10 mouse cellular contexts compared by ENCODE assay signal in genomic region chr19:4220416-4220815, GRCm38 (mm10). TPM values are rescaled to one million over a fixed set of nuclear protein-coding genes. Genes with fewer than 3 reads are reported as not detected.
DNase-seq lines count a peak whose midpoint lies in the region; ATAC-seq lines count a peak whose summit lies in the region.
"Had no signal": no experiment of that assay in that cellular context is flagged by ENCODE, and none has a peak within 500 bp of the region (broad histone marks: within the 10 kb centered on the region; RNA-seq: fewer than 3 reads in every experiment).

No protein-coding gene starts in this region.

- DNase-seq in hindbrain, embryonic 11.5 days (ENCODE audit: low spot score), result no peak
- DNase-seq in testis, postnatal 10 days (ENCODE audit: low spot score), result peak; percentile 70
- no peak for DNase-seq in testis, postnatal 14 days (ENCODE audit: low spot score)
- no peak for DNase-seq in cerebellum, adult 9-10 months
- DNase-seq: adrenal gland, adult 8-10 months had no signal

- H3K9ac ChIP-seq in hindbrain, embryonic 16.5 days (ENCODE audit: low read depth, low read length), result no peak overlapping the region; the same call in 1 of the 2 replicates
- no peak overlapping the region for H3K9ac ChIP-seq in hindbrain, embryonic 11.5 days (ENCODE audit: low read depth, low read length)
- H3K9ac ChIP-seq in limb, embryonic 13.5 days, result peak overlapping the region; percentile 25; the same call in 1 of the 2 replicates
- H3K9ac ChIP-seq in stomach, embryonic 16.5 days (ENCODE audit: low read length), result peak overlapping the region; percentile 53

- H3K9me3 ChIP-seq in hindbrain, embryonic 16.5 days (ENCODE audit: control insufficient read depth, low read length), result no peaks in the 10 kb centered on the region
- no peaks in the 10 kb centered on the region for H3K9me3 ChIP-seq in hindbrain, embryonic 11.5 days (ENCODE audit: control insufficient read depth, low read length)
- H3K9me3 ChIP-seq in limb, embryonic 13.5 days, result no peaks in the 10 kb centered on the region
- H3K9me3 ChIP-seq in stomach, embryonic 16.5 days (replicated peaks; ENCODE audit: control insufficient read depth, low read length), result no peaks in the 10 kb centered on the region

- peaks cover 19% of the 10 kb centered on the region for H3K4me1 ChIP-seq in hindbrain, embryonic 16.5 days (ENCODE audit: control insufficient read depth, insufficient read depth, low read depth, low read length)
- H3K4me1 ChIP-seq in hindbrain, embryonic 11.5 days (replicated peaks; ENCODE audit: control insufficient read depth, insufficient read depth, low read length), result peaks cover 1% of the 10 kb centered on the region; the same call in 1 of the 2 replicates
- peaks cover 56% of the 10 kb centered on the region for H3K4me1 ChIP-seq in limb, embryonic 13.5 days
- H3K4me1 ChIP-seq in stomach, embryonic 16.5 days (ENCODE audit: control insufficient read depth, insufficient read depth, low read length), result peaks cover 58% of the 10 kb centered on the region

- peak overlapping the region; percentile 7; the same call in 1 of the 2 replicates for H3K27ac ChIP-seq in hindbrain, embryonic 16.5 days (ENCODE audit: low read depth, low read length)
- no peak overlapping the region for H3K27ac ChIP-seq in hindbrain, embryonic 11.5 days (ENCODE audit: low read depth, low read length)
- no peak overlapping the region for H3K27ac ChIP-seq in limb, embryonic 13.5 days
- peak overlapping the region; percentile 68 for H3K27ac ChIP-seq in stomach, embryonic 16.5 days (ENCODE audit: low read length)
- H3K27ac ChIP-seq: left cerebral cortex, adult 2 months had no signal

- H3K36me3 ChIP-seq in hindbrain, embryonic 16.5 days (ENCODE audit: control insufficient read depth, insufficient read depth, low read length), result no peaks in the 10 kb centered on the region
- H3K36me3 ChIP-seq in hindbrain, embryonic 11.5 days (ENCODE audit: control insufficient read depth, insufficient read depth, low read length), result no peaks in the 10 kb centered on the region
- H3K36me3 ChIP-seq in limb, embryonic 13.5 days, result peaks cover 35% of the 10 kb centered on the region
- H3K36me3 ChIP-seq in stomach, embryonic 16.5 days (ENCODE audit: control insufficient read depth, insufficient read depth, low read length), result no peaks in the 10 kb centered on the region

- H3K27me3 ChIP-seq in hindbrain, embryonic 16.5 days (replicated peaks; ENCODE audit: control insufficient read depth, insufficient read depth, low read length), result peaks cover 10% of the 10 kb centered on the region
- H3K27me3 ChIP-seq in hindbrain, embryonic 11.5 days (ENCODE audit: control insufficient read depth, insufficient read depth, low read length), result peaks cover 12% of the 10 kb centered on the region
- no peaks in the 10 kb centered on the region for H3K27me3 ChIP-seq in limb, embryonic 13.5 days
- no peaks in the 10 kb centered on the region for H3K27me3 ChIP-seq in stomach, embryonic 16.5 days (ENCODE audit: control insufficient read depth, insufficient read depth, low read length)

- 0 out of 2 replicates have a peak, but pooled peaks have one; percentile 12 for ATAC-seq in hindbrain, embryonic 16.5 days
- ATAC-seq in hindbrain, embryonic 11.5 days (ENCODE audit: low FRiP score), result no peak
- no peak for ATAC-seq in limb, embryonic 13.5 days (ENCODE audit: low FRiP score, low read depth)
- ATAC-seq in stomach, embryonic 16.5 days (ENCODE audit: insufficient read depth, low FRiP score), result peak; percentile 18; the same call in 1 of the 2 replicates
- no peak for ATAC-seq in CD4-positive, CD25-positive, alpha-beta regulatory T cell, adult 4 months

- H3K4me2 ChIP-seq in hindbrain, embryonic 16.5 days (ENCODE audit: low read length), result no peak overlapping the region
- H3K4me2 ChIP-seq in hindbrain, embryonic 11.5 days (replicated peaks; ENCODE audit: low read depth, low read length), result no peak overlapping the region
- no peak overlapping the region for H3K4me2 ChIP-seq in limb, embryonic 13.5 days (replicated peaks)
- H3K4me2 ChIP-seq in stomach, embryonic 16.5 days (ENCODE audit: low read depth, low read length), result peak overlapping the region; percentile 28; the same call in 1 of the 2 replicates

- 53% methylated on average over 4 of the region's 4 CpGs for WGBS in hindbrain, embryonic 16.5 days
- WGBS in hindbrain, embryonic 11.5 days, result 71% methylated on average over 4 of the region's 4 CpGs
- 50% methylated on average over 4 of the region's 4 CpGs for WGBS in limb, embryonic 13.5 days
- 26% methylated on average over 4 of the region's 4 CpGs for WGBS in stomach, embryonic 16.5 days

- H3K4me3 ChIP-seq in hindbrain, embryonic 16.5 days (ENCODE audit: low read length), result no peak overlapping the region
- H3K4me3 ChIP-seq in hindbrain, embryonic 11.5 days (ENCODE audit: low read depth, low read length), result no peak overlapping the region
- H3K4me3 ChIP-seq in limb, embryonic 13.5 days, result no peak overlapping the region
- H3K4me3 ChIP-seq in stomach, embryonic 16.5 days (replicated peaks; ENCODE audit: low read length), result no peak overlapping the region
- H3K4me3 ChIP-seq: left cerebral cortex, adult 2 months had no signal

RNA-seq across cellular contexts. Expression of gene AC109138.7, which starts 6.3 kb away (rescaled TPM):
- polyA plus RNA-seq in hindbrain, embryonic 16.5 days (2015; fragmentation: Nextera tagmentation; extraction: Ambion mirVana), result not detected in 2 replicates
- polyA plus RNA-seq in hindbrain, embryonic 11.5 days (2014; fragmentation: Nextera tagmentation; extraction: Ambion mirVana), result not detected in 2 replicates
- polyA plus RNA-seq in limb, embryonic 13.5 days (2015; fragmentation: Nextera tagmentation; extraction: Ambion mirVana), result not detected in 2 replicates
- not detected in 2 replicates for polyA plus RNA-seq in stomach, embryonic 16.5 days (2015; fragmentation: Nextera tagmentation; extraction: Ambion mirVana)
- not detected for polyA plus RNA-seq in CD4-positive, CD25-positive, alpha-beta regulatory T cell, adult 4 months (2017; shearing (Covaris generic))

RNA-seq across cellular contexts. Expression of gene Clcf1, which starts 6.4 kb away (rescaled TPM):
- polyA plus RNA-seq in hindbrain, embryonic 16.5 days (2015; fragmentation: Nextera tagmentation; extraction: Ambion mirVana), result 1.0 and 1.1 TPM in 2 replicates
- 0.82 and 0.90 TPM in 2 replicates for polyA plus RNA-seq in hindbrain, embryonic 11.5 days (2014; fragmentation: Nextera tagmentation; extraction: Ambion mirVana)
- 9.0 and 10.0 TPM in 2 replicates for polyA plus RNA-seq in limb, embryonic 13.5 days (2015; fragmentation: Nextera tagmentation; extraction: Ambion mirVana)
- 5.3 and 6.3 TPM in 2 replicates for polyA plus RNA-seq in stomach, embryonic 16.5 days (2015; fragmentation: Nextera tagmentation; extraction: Ambion mirVana)
- polyA plus RNA-seq in CD4-positive, CD25-positive, alpha-beta regulatory T cell, adult 4 months (2017; shearing (Covaris generic)), result 10 to 100 TPM; 35.0 to 46.5 TPM

RNA-seq across cellular contexts. Expression of gene Pold4, which starts 11.3 kb away (rescaled TPM):
- polyA plus RNA-seq in hindbrain, embryonic 16.5 days (2015; fragmentation: Nextera tagmentation; extraction: Ambion mirVana), result 21.3 and 24.0 TPM in 2 replicates
- polyA plus RNA-seq in hindbrain, embryonic 11.5 days (2014; fragmentation: Nextera tagmentation; extraction: Ambion mirVana), result 11.0 and 17.9 TPM in 2 replicates
- 17.6 and 21.4 TPM in 2 replicates for polyA plus RNA-seq in limb, embryonic 13.5 days (2015; fragmentation: Nextera tagmentation; extraction: Ambion mirVana)
- polyA plus RNA-seq in stomach, embryonic 16.5 days (2015; fragmentation: Nextera tagmentation; extraction: Ambion mirVana), result 36.3 and 38.0 TPM in 2 replicates
- 100 to 1,000 TPM; 117 to 127 TPM for polyA plus RNA-seq in CD4-positive, CD25-positive, alpha-beta regulatory T cell, adult 4 months (2017; shearing (Covaris generic))

RNA-seq across cellular contexts. Expression of gene Rad9a, which starts 19.0 kb away (rescaled TPM):
- 25.0 and 26.5 TPM in 2 replicates for polyA plus RNA-seq in hindbrain, embryonic 16.5 days (2015; fragmentation: Nextera tagmentation; extraction: Ambion mirVana)
- 41.6 and 42.1 TPM in 2 replicates for polyA plus RNA-seq in hindbrain, embryonic 11.5 days (2014; fragmentation: Nextera tagmentation; extraction: Ambion mirVana)
- polyA plus RNA-seq in limb, embryonic 13.5 days (2015; fragmentation: Nextera tagmentation; extraction: Ambion mirVana), result 36.2 and 38.1 TPM in 2 replicates
- 26.2 and 26.7 TPM in 2 replicates for polyA plus RNA-seq in stomach, embryonic 16.5 days (2015; fragmentation: Nextera tagmentation; extraction: Ambion mirVana)
- 10 to 100 TPM; 63.6 to 83.6 TPM for polyA plus RNA-seq in CD4-positive, CD25-positive, alpha-beta regulatory T cell, adult 4 months (2017; shearing (Covaris generic))

RNA-seq across cellular contexts. Expression of gene Ppp1ca, which starts 28.6 kb away (rescaled TPM):
- 604 and 614 TPM in 2 replicates for polyA plus RNA-seq in hindbrain, embryonic 16.5 days (2015; fragmentation: Nextera tagmentation; extraction: Ambion mirVana)
- polyA plus RNA-seq in hindbrain, embryonic 11.5 days (2014; fragmentation: Nextera tagmentation; extraction: Ambion mirVana), result 868 and 927 TPM in 2 replicates
- 817 and 858 TPM in 2 replicates for polyA plus RNA-seq in limb, embryonic 13.5 days (2015; fragmentation: Nextera tagmentation; extraction: Ambion mirVana)
- polyA plus RNA-seq in stomach, embryonic 16.5 days (2015; fragmentation: Nextera tagmentation; extraction: Ambion mirVana), result 727 and 779 TPM in 2 replicates
- 100 to 1,000 TPM; 835 to 936 TPM for polyA plus RNA-seq in CD4-positive, CD25-positive, alpha-beta regulatory T cell, adult 4 months (2017; shearing (Covaris generic))

Comparison
In these comparisons a context has a peak if more than half of its experiments do, and no peak if none do; other contexts are left out.
1. ATAC-seq: peak in hindbrain, embryonic 16.5 days (single experiment) and stomach, embryonic 16.5 days (single experiment); none in hindbrain, embryonic 11.5 days (single experiment), limb, embryonic 13.5 days (single experiment) and CD4-positive, CD25-positive, alpha-beta regulatory T cell, adult 4 months (single experiment).
2. H3K27ac ChIP-seq: peak in hindbrain, embryonic 16.5 days (single experiment) and stomach, embryonic 16.5 days (single experiment); none in hindbrain, embryonic 11.5 days (single experiment) and limb, embryonic 13.5 days (single experiment).
3. H3K9ac ChIP-seq: peak in limb, embryonic 13.5 days (single experiment) and stomach, embryonic 16.5 days (single experiment); none in hindbrain, embryonic 16.5 days (single experiment) and hindbrain, embryonic 11.5 days (single experiment).